Mouse (Mus musculus) NIH3T3 (cell line): Measurements from ENCODE around the gene Pitpnm1.
A peak's percentile ranks its signal among the peaks of the same experiment; 100 is the strongest.

Source experiments
- DNase-seq: peaks from one replicate; pipeline ENCODE4 v3.0.0-alpha.2; 2012; ENCODE audit warnings: low read depth

Gene Pitpnm1

GRCm38 (mm10) chr19:4142416-4143173, 42.8 kb downstream of the Pitpnm1 start:
- DNase-seq = no peak

- DNase-seq = no peak
These were observed 44.0 kb downstream of the Pitpnm1 start, which contains the start of gene Cabp4 for GRCm38 (mm10) chr19:4143759-4144268. Cabp4 (minus strand) TSS chr19:4144033.

GRCm38 (mm10) chr19:4144550-4145498, 45.0 kb downstream of the Pitpnm1 start:
- no peak for DNase-seq

- no peak for DNase-seq
These were observed 46.1 kb downstream of the Pitpnm1 start for GRCm38 (mm10) chr19:4145936-4146335.

GRCm38 (mm10) chr19:4146366-4147021, 46.7 kb downstream of the Pitpnm1 start:
- no peak for DNase-seq

GRCm38 (mm10) chr19:4147022-4147405, 47.2 kb downstream of the Pitpnm1 start:
- DNase-seq = no peak

GRCm38 (mm10) chr19:4147782-4148490, 48.1 kb downstream of the Pitpnm1 start:
- no peak for DNase-seq

GRCm38 (mm10) chr19:4148491-4148806, 48.7 kb downstream of the Pitpnm1 start, which contains the start of gene Coro1b:
Coro1b (plus strand) TSS chr19:4148619.
- DNase-seq = peak; percentile 99

GRCm38 (mm10) chr19:4148819-4149218, 49.0 kb downstream of the Pitpnm1 start:
- DNase-seq = peak; percentile 46

GRCm38 (mm10) chr19:4149283-4149682, 49.5 kb downstream of the Pitpnm1 start:
- DNase-seq = no peak

GRCm38 (mm10) chr19:4149764-4150461, 50.1 kb downstream of the Pitpnm1 start:
- DNase-seq = no peak

GRCm38 (mm10) chr19:4150567-4151487, 51.0 kb downstream of the Pitpnm1 start:
- no peak for DNase-seq

GRCm38 (mm10) chr19:4151488-4151860, 51.7 kb downstream of the Pitpnm1 start:
- no peak for DNase-seq

- no peak for DNase-seq
These were observed 52.1 kb downstream of the Pitpnm1 start for GRCm38 (mm10) chr19:4151898-4152297.

GRCm38 (mm10) chr19:4152445-4153231, 52.8 kb downstream of the Pitpnm1 start:
- DNase-seq = no peak

- no peak for DNase-seq
These were observed 53.4 kb downstream of the Pitpnm1 start, which contains the start of gene Ptprcap for GRCm38 (mm10) chr19:4153232-4153654. Ptprcap (plus strand) TSS chr19:4153604.

GRCm38 (mm10) chr19:4154437-4155222, 54.8 kb downstream of the Pitpnm1 start:
- DNase-seq = no peak
